ENCODE assay signal across 8 mouse cellular contexts in genomic region chrX:107477066-107477465, GRCm38 (mm10).
DNase-seq lines count a peak whose midpoint lies in the region; ATAC-seq lines count a peak whose summit lies in the region.

No protein-coding gene starts in this region.

- peak; percentile 73; the same call in 1 of the 2 replicates for ATAC-seq in frontal cortex, adult (ENCODE audit: low TSS enrichment)

- DNase-seq in frontal cortex, postnatal 14 days (ENCODE audit: low spot score in 2 of 2), result no peak
- peak; percentile 15 for DNase-seq in urinary bladder, postnatal 25 days (ENCODE audit: low spot score)
- no peak for DNase-seq in urinary bladder, postnatal 4 days (ENCODE audit: low spot score in 2 of 2)
- peak; percentile 77 for DNase-seq in embryo, embryonic 10.5 days (ENCODE audit: low spot score)
- peak; percentile 27 for DNase-seq in kidney, adult 9 months
- peak; percentile 22 for DNase-seq in lung, postnatal 25 days (ENCODE audit: low spot score)
- peak; percentile 4 for DNase-seq in testis, postnatal 14 days (ENCODE audit: low spot score)

Comparison
In these comparisons a context has a peak if more than half of its experiments do, and no peak if none do; other contexts are left out.
1. DNase-seq: peak in urinary bladder, postnatal 25 days (single experiment), embryo, embryonic 10.5 days (single experiment), kidney, adult 9 months (single experiment), lung, postnatal 25 days (single experiment) and testis, postnatal 14 days (single experiment); none in frontal cortex, postnatal 14 days (0 of 2) and urinary bladder, postnatal 4 days (0 of 2).